Comparison of ENCODE assay signal across 13 mouse cellular contexts in genomic region chr6:119513452-119513851, GRCm38 (mm10). TPM values are rescaled to one million over a fixed set of nuclear protein-coding genes. Genes with fewer than 3 reads are reported as not detected.
"Had no signal": no experiment of that assay in that cellular context is flagged by ENCODE, and none has a peak within 500 bp of the region (broad histone marks: within the 10 kb centered on the region; RNA-seq: fewer than 3 reads in every experiment).

No protein-coding gene starts in this region.

- H3K27ac ChIP-seq: left cerebral cortex, adult 2 months; liver, embryonic 13.5 days; stomach, embryonic 15.5 days had no signal

- H3K36me3 ChIP-seq: liver, embryonic 13.5 days; stomach, embryonic 15.5 days had no signal

- H3K9me3 ChIP-seq: liver, embryonic 13.5 days; stomach, embryonic 15.5 days had no signal

- H3K4me1 ChIP-seq: liver, embryonic 13.5 days; stomach, embryonic 15.5 days had no signal

- H3K4me3 ChIP-seq: left cerebral cortex, adult 2 months; liver, embryonic 13.5 days; stomach, embryonic 15.5 days had no signal

- H3K27me3 ChIP-seq: liver, embryonic 13.5 days; stomach, embryonic 15.5 days had no signal

- H3K4me2 ChIP-seq: liver, embryonic 13.5 days; midbrain, embryonic 11.5 days; stomach, embryonic 15.5 days had no signal

- DNase-seq: layer of hippocampus, postnatal 36 days; liver, embryonic 13.5 days; lung, adult 2 months; lung, postnatal 14 days; lung, postnatal 4 days; right cerebral cortex, postnatal 25 days; spleen, adult 18-20 months; thymus, postnatal 25 days had no signal

- H3K9ac ChIP-seq: liver, embryonic 13.5 days; stomach, embryonic 15.5 days had no signal

RNA-seq across cellular contexts. Expression of gene Wnt5b, which starts 30.7 kb away (rescaled TPM):
- total RNA-seq: megakaryocyte progenitor cell, adult 5-6 weeks; megakaryocyte-erythroid progenitor cell, adult 5-6 weeks had no signal
